Mouse (Mus musculus) embryonic facial prominence, embryonic 11.5 days (tissue): ENCODE measurements around the gene Mybpc2. TPM values are rescaled to one million over a fixed set of nuclear protein-coding genes. Genes with fewer than 3 reads are reported as not detected.

Experiments used
- ATAC-seq: fragments of 200-750 bp; cut with Nextera tagmentation; replicated peaks from 2 replicates; pipeline ENCODE4 v1.8.0; 2017; ENCODE audit warnings: low read depth; ENCODE audit not compliant: insufficient number of reproducible peaks, low FRiP score, low TSS enrichment
- DNase-seq: peaks from one replicate; pipeline ENCODE4 v3.0.0-alpha.2; 2015; ENCODE audit warnings: low spot score
- H3K27ac ChIP-seq: fragments of 300-500 bp; sonication (generic); replicated peaks from 2 replicates; pipeline ENCODE4 v1.5.1; 2014; ENCODE audit warnings: mild to moderate bottlenecking, low read depth, low read length, control low read depth
- H3K27me3 ChIP-seq: fragments of 300-500 bp; sonication (generic); 2 replicates; pipeline ENCODE4 v1.6.1; 2014; ENCODE audit warnings: mild to moderate bottlenecking, low read length, moderate library complexity, mixed read lengths; ENCODE audit not compliant: control insufficient read depth, insufficient read depth
- H3K36me3 ChIP-seq: fragments of 300-500 bp; sonication (generic); replicated peaks from 2 replicates; pipeline ENCODE4 v1.6.1; 2014; ENCODE audit warnings: low read depth, mild to moderate bottlenecking, low read length, moderate library complexity, mixed read lengths; ENCODE audit not compliant: control insufficient read depth, insufficient read depth
- H3K4me1 ChIP-seq: fragments of 300-500 bp; sonication (generic); 2 replicates; pipeline ENCODE4 v1.6.1; 2014; ENCODE audit warnings: low read length, mixed read lengths; ENCODE audit not compliant: control insufficient read depth, insufficient read depth
- H3K4me2 ChIP-seq: fragments of 300-500 bp; sonication (generic); 2 replicates; pipeline ENCODE4 v1.6.1; 2014; ENCODE audit warnings: low read depth, mild to moderate bottlenecking, control low read depth, low read length, moderate library complexity
- H3K4me3 ChIP-seq: fragments of 300-500 bp; sonication (generic); 2 replicates; pipeline ENCODE4 v1.5.1; 2014; ENCODE audit warnings: low read depth, low read length, control low read depth
- H3K9ac ChIP-seq: fragments of 300-500 bp; sonication (generic); replicated peaks from 2 replicates; pipeline ENCODE4 v1.6.1; 2014; ENCODE audit warnings: mild to moderate bottlenecking, control low read depth, low read length
- H3K9me3 ChIP-seq: fragments of 300-500 bp; sonication (generic); replicated peaks from 2 replicates; pipeline ENCODE4 v1.6.1; 2016; ENCODE audit warnings: mild to moderate bottlenecking, low read length, inconsistent platforms, mixed read lengths; ENCODE audit not compliant: control insufficient read depth
- WGBS: fragments of 180-500 bp; shearing (Covaris S2); extraction: QIAGEN DNeasy Blood & Tissue Kit; methylation state at CpG from one replicate; pipeline ENCODE4 v1.1.7; 2014; 5-methylcytosine and 5-hydroxymethylcytosine counted together
- polyA plus RNA-seq: library from polyadenylated mRNA; unstranded; fragments of >200 nt; fragmentation: Nextera tagmentation; extraction: Ambion mirVana; gene quantifications from 2 replicates; pipeline ENCODE4 v1.2.1, GENCODE M21; 2014

Mybpc2 gene
- polyA plus RNA-seq, 1 experiment from 2014 or later: not detected

GRCm38 (mm10) chr7:44563284-44563683 lies 38.8 kb upstream of the Mybpc2 start:
- Histone ChIP-seq H3K27me3 (no peaks in the 10 kb centered on the region), H3K9ac (no peak overlapping the region), H3K4me3 (no peak overlapping the region), H3K4me1 (no peaks in the 10 kb centered on the region), H3K27ac (no peak overlapping the region), H3K4me2 (no peak overlapping the region), H3K36me3 (no peaks in the 10 kb centered on the region), H3K9me3 (no peaks in the 10 kb centered on the region)
- DNase-seq: no peak
- 47% methylated on average over 8 of the region's 8 CpGs for WGBS
- no peak for ATAC-seq

GRCm38 (mm10) chr7:44560435-44561400 lies 36.3 kb upstream of the Mybpc2 start:
- Histone ChIP-seq H3K9me3 (no peaks in the 10 kb centered on the region), H3K4me1 (no peaks in the 10 kb centered on the region), H3K36me3 (no peaks in the 10 kb centered on the region), H3K4me2 (no peak overlapping the region; the same call in 1 of the 2 replicates), H3K27ac (no peak overlapping the region), H3K4me3 (no peak overlapping the region), H3K9ac (no peak overlapping the region; the same call in 1 of the 2 replicates), H3K27me3 (no peaks in the 10 kb centered on the region)
- WGBS: 53% methylated on average over 18 of the region's 18 CpGs
- DNase-seq: peak; percentile 91
- ATAC-seq: peak; percentile 65; the same call in 1 of the 2 replicates

GRCm38 (mm10) chr7:44557629-44558028 lies 33.2 kb upstream of the Mybpc2 start:
- Histone ChIP-seq H3K4me3 (no peak overlapping the region), H3K27ac (no peak overlapping the region), H3K4me2 (no peak overlapping the region), H3K4me1 (no peaks in the 10 kb centered on the region), H3K27me3 (no peaks in the 10 kb centered on the region), H3K9me3 (no peaks in the 10 kb centered on the region), H3K9ac (no peak overlapping the region), H3K36me3 (no peaks in the 10 kb centered on the region)
- ATAC-seq (no peak), DNase-seq (no peak)
- WGBS: 70% methylated on average over 2 of the region's 2 CpGs

GRCm38 (mm10) chr7:44553826-44554225 lies 29.4 kb upstream of the Mybpc2 start, which contains the start of gene Nr1h2:
Gene Nr1h2, minus strand, starts transcription at chr7:44553951.
- H3K9ac ChIP-seq: peak within 1 kb of the TSS; percentile 62
- no peaks in the 10 kb centered on the region; the same call in 1 of the 2 replicates for H3K36me3 ChIP-seq
- ATAC-seq (peak; percentile 26; the same call in 1 of the 2 replicates), DNase-seq (peak; percentile 98)
- WGBS: 1% methylated on average over 22 of the region's 22 CpGs
- peak within 1 kb of the TSS; percentile 69 for H3K4me2 ChIP-seq
- peak within 1 kb of the TSS; percentile 90 for H3K4me3 ChIP-seq
- H3K4me1 ChIP-seq: no peaks in the 10 kb centered on the region
- peak within 1 kb of the TSS; percentile 84 for H3K27ac ChIP-seq
- no peaks in the 10 kb centered on the region for H3K27me3 ChIP-seq
- no peaks in the 10 kb centered on the region for H3K9me3 ChIP-seq

- no peaks in the 10 kb centered on the region; the same call in 1 of the 2 replicates for H3K36me3 ChIP-seq
- peak overlapping the region; percentile 69 for H3K4me2 ChIP-seq
- peak overlapping the region; percentile 84 for H3K27ac ChIP-seq
- no peaks in the 10 kb centered on the region for H3K9me3 ChIP-seq
- WGBS: under 1% methylated on average over 32 of the region's 32 CpGs
- peak overlapping the region; percentile 90 for H3K4me3 ChIP-seq
- no peaks in the 10 kb centered on the region for H3K4me1 ChIP-seq
- peak overlapping the region; percentile 62 for H3K9ac ChIP-seq
- ATAC-seq (peak; percentile 57), DNase-seq (peak; percentile 92)
- H3K27me3 ChIP-seq: no peaks in the 10 kb centered on the region
These were observed 28.8 kb upstream of the Mybpc2 start for GRCm38 (mm10) chr7:44553196-44553764.

GRCm38 (mm10) chr7:44552141-44552908 lies 27.9 kb upstream of the Mybpc2 start:
- WGBS: 82% methylated on average over 31 of the region's 31 CpGs
- H3K27ac ChIP-seq: no peak overlapping the region
- no peaks in the 10 kb centered on the region; the same call in 1 of the 2 replicates for H3K36me3 ChIP-seq
- no peak overlapping the region for H3K9ac ChIP-seq
- DNase-seq: no peak
- H3K4me2 ChIP-seq: no peak overlapping the region; the same call in 1 of the 2 replicates
- H3K4me1 ChIP-seq: peaks cover 4% of the 10 kb centered on the region; the same call in 1 of the 2 replicates
- ATAC-seq: 0 out of 2 replicates have a peak, but pooled peaks have one; percentile 17
- H3K9me3 ChIP-seq: no peaks in the 10 kb centered on the region
- H3K27me3 ChIP-seq: no peaks in the 10 kb centered on the region
- H3K4me3 ChIP-seq: peak overlapping the region; percentile 90

GRCm38 (mm10) chr7:44551731-44552130 lies 27.3 kb upstream of the Mybpc2 start:
- Histone ChIP-seq H3K9ac (no peak overlapping the region), H3K4me2 (no peak overlapping the region), H3K9me3 (no peaks in the 10 kb centered on the region), H3K36me3 (no peaks in the 10 kb centered on the region; the same call in 1 of the 2 replicates), H3K4me1 (peaks cover 5% of the 10 kb centered on the region; the same call in 1 of the 2 replicates), H3K4me3 (no peak overlapping the region), H3K27me3 (no peaks in the 10 kb centered on the region), H3K27ac (no peak overlapping the region)
- no peak for ATAC-seq
- DNase-seq: no peak
- 84% methylated on average over 22 of the region's 22 CpGs for WGBS
